Mouse (Mus musculus) megakaryocyte progenitor cell, adult 5-6 weeks (primary cell): Measurements from ENCODE around the gene P3h4. TPM values are rescaled to one million over a fixed set of nuclear protein-coding genes. Genes with fewer than 3 reads are reported as not detected.

Source experiments
- ATAC-seq: replicated peaks from 2 replicates; pipeline ENCODE4 v1.8.0; 2016; ENCODE audit warnings: mild to moderate bottlenecking, moderate TSS enrichment, inconsistent platforms; ENCODE audit not compliant: poor library complexity
- total RNA-seq, 2 experiments: library from RNA; stranded (forward) in 1 of 2; stranded (reverse) in 1 of 2; fragments of 157-497, 149-512 nt in 1 of 2; fragments of 200-1000 nt in 1 of 2; gene quantifications; 2 replicates each; pipeline versions ENCODE4 v1.2.3 to v1.2.4; 2015 to 2017

P3h4 gene
- total RNA-seq, 2 experiments from 2014 or later: 0.05 to 0.08 TPM

GRCm38 (mm10) chr11:100362979-100363562, 51.6 kb downstream of the P3h4 start:
- peak; percentile 79 for ATAC-seq

GRCm38 (mm10) chr11:100362209-100362978, 52.2 kb downstream of the P3h4 start:
- ATAC-seq: peak; percentile 85

DNA sequence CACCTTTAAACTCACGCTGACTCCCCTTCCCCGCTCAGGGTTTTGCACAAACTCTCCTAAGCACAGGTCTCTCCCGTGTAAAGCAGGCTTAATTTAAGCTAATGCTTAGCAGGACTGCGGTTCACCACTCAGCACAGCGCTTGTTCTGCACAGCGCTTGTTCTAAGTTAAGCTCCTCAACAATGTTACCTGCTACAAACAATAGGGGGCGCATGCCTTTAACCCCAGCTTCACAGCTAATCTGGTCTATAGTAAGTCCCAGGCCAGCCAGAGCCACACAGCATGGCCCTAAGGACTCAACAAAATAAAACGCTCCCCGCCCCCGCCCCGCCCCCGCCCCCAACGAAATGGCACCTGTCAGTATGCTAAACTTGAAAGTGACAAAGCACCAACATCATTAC, 53.6 kb downstream of the P3h4 start:
- peak; percentile 59 for ATAC-seq

DNA sequence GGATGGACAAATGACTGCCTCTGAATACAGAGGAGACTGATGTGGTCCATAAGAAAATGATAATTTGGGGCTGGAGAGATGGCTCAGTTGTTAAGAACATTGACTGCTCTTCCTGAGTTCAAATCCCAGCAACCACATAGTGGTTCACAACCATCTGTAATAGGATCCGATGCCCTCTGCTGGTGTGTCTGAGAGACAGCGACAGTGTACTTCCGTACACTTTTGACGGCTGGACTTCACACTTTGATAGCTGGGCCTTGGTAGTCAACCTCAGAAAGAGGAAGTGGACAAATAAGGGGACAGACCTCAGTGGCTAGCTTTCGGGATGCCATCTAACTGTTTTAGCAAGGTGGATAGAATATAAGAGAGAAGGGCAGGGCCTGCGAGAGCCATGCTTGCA, 54.5 kb downstream of the P3h4 start:
- ATAC-seq: no peak

Other genes with a start within 250 kb of the P3h4 start
- gene Krt9, start 221.6 kb downstream of the P3h4 start, total RNA-seq (2015): not detected in 2 replicates
- gene Krt9, start 221.6 kb downstream of the P3h4 start, total RNA-seq (2017): not detected in 2 replicates
- not detected in 2 replicates for gene Krt14, start 207.3 kb downstream of the P3h4 start, total RNA-seq (2015)
- not detected in 2 replicates for gene Krt14, start 207.3 kb downstream of the P3h4 start, total RNA-seq (2017)
- gene Krt16, start 165.9 kb downstream of the P3h4 start, total RNA-seq (2015): not detected in 2 replicates
- not detected in 2 replicates for gene Krt16, start 165.9 kb downstream of the P3h4 start, total RNA-seq (2017)
- gene Krt17, start 153.8 kb downstream of the P3h4 start, total RNA-seq (2015): not detected in 2 replicates
- not detected in 2 replicates for gene Krt17, start 153.8 kb downstream of the P3h4 start, total RNA-seq (2017)
- not detected in 2 replicates for gene Krt42, start 145.0 kb downstream of the P3h4 start, total RNA-seq (2015)
- not detected in 2 replicates for gene Krt42, start 145.0 kb downstream of the P3h4 start, total RNA-seq (2017)
- gene Eif1, start 95.0 kb downstream of the P3h4 start, total RNA-seq (2015): 1,262 and 1,322 TPM in 2 replicates
- 95.6 and 142 TPM in 2 replicates for gene Eif1, start 95.0 kb downstream of the P3h4 start, total RNA-seq (2017)
- not detected in 2 replicates for gene Gast, start 80.4 kb downstream of the P3h4 start, total RNA-seq (2015)
- gene Gast, start 80.4 kb downstream of the P3h4 start, total RNA-seq (2017): not detected in 2 replicates
- not detected in 2 replicates for gene Hap1, start 58.7 kb downstream of the P3h4 start, total RNA-seq (2015)
- gene Hap1, start 58.7 kb downstream of the P3h4 start, total RNA-seq (2017): not detected in 2 replicates
- gene Jup, start 17.1 kb downstream of the P3h4 start, total RNA-seq (2015): 1.5 and 4.0 TPM in 2 replicates
- 1.4 and 2.5 TPM in 2 replicates for gene Jup, start 17.1 kb downstream of the P3h4 start, total RNA-seq (2017)
- gene Fkbp10, start 861 bp upstream of the P3h4 start, total RNA-seq (2015): not detected in 2 replicates
- not detected in 2 replicates for gene Fkbp10, start 861 bp upstream of the P3h4 start, total RNA-seq (2017)
- 21.4 and 32.9 TPM in 2 replicates for gene Nt5c3b, start 27.0 kb upstream of the P3h4 start, total RNA-seq (2015)
- gene Nt5c3b, start 27.0 kb upstream of the P3h4 start, total RNA-seq (2017): 31.8 and 37.3 TPM in 2 replicates
- not detected in 2 replicates for gene Klhl10, start 27.1 kb upstream of the P3h4 start, total RNA-seq (2015)
- gene Klhl10, start 27.1 kb upstream of the P3h4 start, total RNA-seq (2017): 0.10 and 0.33 TPM in 2 replicates
- gene Klhl11, start 57.9 kb upstream of the P3h4 start, total RNA-seq (2015): 9.8 and 14.0 TPM in 2 replicates
- 17.2 and 24.1 TPM in 2 replicates for gene Klhl11, start 57.9 kb upstream of the P3h4 start, total RNA-seq (2017)
- 80.4 and 81.7 TPM in 2 replicates for gene Acly, start 113.2 kb upstream of the P3h4 start, total RNA-seq (2015)
- gene Acly, start 113.2 kb upstream of the P3h4 start, total RNA-seq (2017): 89.1 and 101 TPM in 2 replicates
- 0.05 TPM in 1 of 2 replicates, not detected in the other for gene Ttc25, start 130.8 kb upstream of the P3h4 start, total RNA-seq (2015)
- 0.04 and 0.30 TPM in 2 replicates for gene Ttc25, start 130.8 kb upstream of the P3h4 start, total RNA-seq (2017)
- gene Cnp, start 160.1 kb upstream of the P3h4 start, total RNA-seq (2015): 6.9 and 8.2 TPM in 2 replicates
- gene Cnp, start 160.1 kb upstream of the P3h4 start, total RNA-seq (2017): 16.2 and 21.7 TPM in 2 replicates
- gene Nkiras2, start 204.4 kb upstream of the P3h4 start, total RNA-seq (2015): 17.0 and 22.2 TPM in 2 replicates
- 9.9 and 16.6 TPM in 2 replicates for gene Nkiras2, start 204.4 kb upstream of the P3h4 start, total RNA-seq (2017)
- 81.2 and 93.3 TPM in 2 replicates for gene Dnajc7, start 205.3 kb upstream of the P3h4 start, total RNA-seq (2015)
- 102 and 136 TPM in 2 replicates for gene Dnajc7, start 205.3 kb upstream of the P3h4 start, total RNA-seq (2017)